Mouse (Mus musculus): ENCODE measurements at regions not wholly inside any gene's neighbourhood (a gene's known extent, or its start where the extent isn't known, plus 50 kb on each side); places are given as distances from the start of the nearest gene placed in this dataset.

- TF ChIP-seq PAX5 (IDR thresholded peaks at IDR 0.05; ENCODE audit: low read length) (no peak), TBP (conservative IDR thresholded peaks at IDR 0.05; ENCODE audit: low read depth, low read length) (no peak), JUN (IDR thresholded peaks at IDR 0.05; ENCODE audit: insufficient read depth, low read depth, low read length) (no peak), JUND (conservative IDR thresholded peaks at IDR 0.05; ENCODE audit: low read depth, low read length) (no peak), EP300 (IDR thresholded peaks at IDR 0.05; ENCODE audit: low read length) (no peak), ZNF384 (IDR thresholded peaks at IDR 0.05; ENCODE audit: low read depth, low read length) (no peak), CTCF (conservative IDR thresholded peaks at IDR 0.05 in 1 of 2, IDR thresholded peaks at IDR 0.05 in 1 of 2; ENCODE audit: low read depth in 2 of 2, low read length in 2 of 2) (no peak), POLR2A (IDR thresholded peaks at IDR 0.05; ENCODE audit: low read depth, low read length) (no peak), MAZ (IDR thresholded peaks at IDR 0.05; ENCODE audit: low read depth, low read length) (no peak), CHD1 (IDR thresholded peaks at IDR 0.05; ENCODE audit: low read depth, low read length) (no peak), SMC3 (IDR thresholded peaks at IDR 0.05; ENCODE audit: low read depth, low read length) (no peak), HCFC1 (IDR thresholded peaks at IDR 0.05; ENCODE audit: low read depth, low read length) (no peak)
- Histone ChIP-seq H3K36me3 (replicated peaks in 1 of 2; ENCODE audit: control insufficient read depth in 1 of 2, insufficient read depth in 1 of 2, low read length in 1 of 2) (no peaks in the 10 kb centered on the region), H3K27me3 (replicated peaks) (no peaks in the 10 kb centered on the region), H3K9me3 (replicated peaks; ENCODE audit: low read length) (no peaks in the 10 kb centered on the region), H3K27ac (ENCODE audit: insufficient read depth, low read depth) (no peak overlapping the region), H3K9ac (ENCODE audit: insufficient read depth, low read depth) (no peak overlapping the region), H3K4me3 (replicated peaks in 1 of 3; ENCODE audit: low read depth in 2 of 3, low read length in 2 of 3, poor library complexity in 1 of 3) (no peak overlapping the region), H3K4me1 (ENCODE audit: control insufficient read depth in 1 of 2, insufficient read depth in 2 of 2) (peaks cover 0 to 16% of the 10 kb centered on the region in 2 experiments; a peak in 2 of 4 replicates), H3K4me2 (ENCODE audit: insufficient read depth, low read depth, poor library complexity, severe bottlenecking) (no peak overlapping the region), H3K79me2 (replicated peaks; ENCODE audit: control insufficient read depth, extremely low read depth, insufficient read depth, poor library complexity, severe bottlenecking) (no peaks in the 10 kb centered on the region)
- DNase-seq (ENCODE audit: extremely low read depth), result no peak
- in situ Hi-C loops (cut with MboI; ENCODE audit: low pct_ligation_motif_present, low pct_unique_long_range_greater_than_20kb, low sequenced_read_pairs) (loop anchor here (25.0 kb wide), 1 partner anchor 167 kb away; no protein-coding TSS in a partner anchor), dilution Hi-C loops (cut with MboI; ENCODE audit: extremely low pct_ligation_motif_present, extremely low pct_unique_long_range_greater_than_20kb, low sequenced_read_pairs) (no loop called here)
Measured at GRCm38 (mm10) chr10:46070766-46071165, 493.1 kb downstream of the Hace1 start.

DNA sequence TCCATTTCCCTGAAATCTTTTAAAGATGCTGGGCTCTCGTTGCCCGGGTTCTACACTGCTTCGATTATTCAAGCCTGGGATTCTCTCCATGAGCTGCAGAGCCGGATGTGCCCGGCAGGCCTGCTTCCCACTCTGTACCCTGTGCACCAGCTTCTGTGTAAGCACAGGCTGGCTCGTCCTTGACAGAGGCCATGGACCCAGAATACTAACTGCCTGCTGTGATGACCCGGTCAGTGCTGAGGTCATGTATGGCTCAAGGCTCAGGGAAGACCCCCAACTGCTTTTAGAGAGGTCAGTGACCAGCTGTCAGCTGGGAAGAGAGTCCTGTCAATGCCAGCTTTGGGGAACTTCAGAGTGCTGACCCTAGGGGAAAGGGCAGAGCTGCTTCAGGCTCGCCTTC, 493.6 kb downstream of the Hace1 start:
- H3K4me1 ChIP-seq (ENCODE audit: control insufficient read depth in 1 of 2, insufficient read depth in 2 of 2), result peaks cover 0 to 15% of the 10 kb centered on the region in 2 experiments; a peak in 2 of 4 replicates
- dilution Hi-C loops (cut with MboI; ENCODE audit: extremely low pct_ligation_motif_present, extremely low pct_unique_long_range_greater_than_20kb, low sequenced_read_pairs), result no loop called here
- H3K79me2 ChIP-seq (replicated peaks; ENCODE audit: control insufficient read depth, extremely low read depth, insufficient read depth, poor library complexity, severe bottlenecking), result no peaks in the 10 kb centered on the region
- TF ChIP-seq MAX (IDR thresholded peaks at IDR 0.05; ENCODE audit: low read length), result no peak
- TF ChIP-seq POLR2A (IDR thresholded peaks at IDR 0.05; ENCODE audit: low read depth, low read length), result no peak
- no peak for TF ChIP-seq PAX5 (IDR thresholded peaks at IDR 0.05; ENCODE audit: low read length)
- no peak for TF ChIP-seq CTCF (conservative IDR thresholded peaks at IDR 0.05 in 1 of 2, IDR thresholded peaks at IDR 0.05 in 1 of 2; ENCODE audit: low read depth in 2 of 2, low read length in 2 of 2)
- no peak for TF ChIP-seq E2F4 (IDR thresholded peaks at IDR 0.05; ENCODE audit: insufficient replicate concordance, low read depth, low read length)
- TF ChIP-seq MEF2A (IDR thresholded peaks at IDR 0.05; ENCODE audit: borderline replicate concordance, low read depth, low read length), result no peak
- TF ChIP-seq CHD2 (IDR thresholded peaks at IDR 0.05; ENCODE audit: low read length), result no peak
- TF ChIP-seq ZMIZ1 (IDR thresholded peaks at IDR 0.05; ENCODE audit: low read depth, low read length), result no peak
- no peak for TF ChIP-seq ZNF384 (IDR thresholded peaks at IDR 0.05; ENCODE audit: low read depth, low read length)
- TF ChIP-seq IRF4 (IDR thresholded peaks at IDR 0.05; ENCODE audit: low read depth, low read length), result no peak
- no peak for TF ChIP-seq TCF12 (IDR thresholded peaks at IDR 0.05; ENCODE audit: low read depth, low read length)
- TF ChIP-seq JUN (IDR thresholded peaks at IDR 0.05; ENCODE audit: insufficient read depth, low read depth, low read length), result no peak
- no peak for TF ChIP-seq ELF1 (IDR thresholded peaks at IDR 0.05; ENCODE audit: low read depth, low read length)
- TF ChIP-seq MAZ (IDR thresholded peaks at IDR 0.05; ENCODE audit: low read depth, low read length), result no peak
- TF ChIP-seq MXI1 (IDR thresholded peaks at IDR 0.05; ENCODE audit: low read depth, low read length), result no peak
- H3K4me3 ChIP-seq (replicated peaks in 1 of 3; ENCODE audit: low read depth in 2 of 3, low read length in 2 of 3, poor library complexity in 1 of 3), result no peak overlapping the region
- no peaks in the 10 kb centered on the region for H3K36me3 ChIP-seq (replicated peaks in 1 of 2; ENCODE audit: control insufficient read depth in 1 of 2, insufficient read depth in 1 of 2, low read length in 1 of 2)
- H3K4me2 ChIP-seq (ENCODE audit: insufficient read depth, low read depth, poor library complexity, severe bottlenecking), result no peak overlapping the region
- no peak overlapping the region for H3K27ac ChIP-seq (ENCODE audit: insufficient read depth, low read depth)
- DNase-seq (ENCODE audit: extremely low read depth), result no peak
- no peaks in the 10 kb centered on the region for H3K9me3 ChIP-seq (replicated peaks; ENCODE audit: low read length)
- H3K27me3 ChIP-seq (replicated peaks), result no peaks in the 10 kb centered on the region
- in situ Hi-C loops (cut with MboI; ENCODE audit: low pct_ligation_motif_present, low pct_unique_long_range_greater_than_20kb, low sequenced_read_pairs), result loop anchor here (25.0 kb wide), 1 partner anchor 166 kb away; no protein-coding TSS in a partner anchor
- no peak overlapping the region for H3K9ac ChIP-seq (ENCODE audit: insufficient read depth, low read depth)
